Mouse (Mus musculus) skeletal muscle tissue, postnatal 0 days (tissue): ENCODE measurements around the gene Akr1d1. TPM values are rescaled to one million over a fixed set of nuclear protein-coding genes. Genes with fewer than 3 reads are reported as not detected.

ENCODE experiments used
- polyA plus RNA-seq: library from polyadenylated mRNA; unstranded; fragments of >200 nt; fragmentation: Nextera tagmentation; extraction: Ambion mirVana; gene quantifications from 2 replicates; pipeline ENCODE4 v1.2.1, GENCODE M21; 2015

The Akr1d1 gene
- 0.05 and 0.32 TPM in 2 replicates for polyA plus RNA-seq

DNA sequence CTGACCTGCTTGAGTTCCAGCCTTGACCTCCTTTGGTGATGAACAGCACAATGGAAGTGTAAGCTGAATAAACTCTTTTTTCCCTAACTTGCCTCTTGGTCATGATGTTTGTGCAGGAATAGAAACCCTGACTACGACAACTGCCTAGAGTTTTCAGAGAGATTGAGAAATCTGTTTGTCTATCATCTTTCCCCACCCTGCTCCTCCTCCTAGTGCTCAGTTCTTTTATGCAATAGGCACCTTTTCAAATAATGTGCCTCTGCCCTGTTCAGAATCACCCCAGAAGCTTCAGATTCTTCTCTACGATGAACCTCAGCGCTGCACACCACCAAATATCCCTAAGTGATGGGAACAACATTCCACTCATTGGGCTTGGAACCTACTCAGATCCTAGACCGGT, at the start of gene Akr1d1:
Gene Akr1d1, plus strand, starts transcription at position 234 of the 400 bp plus-strand sequence.

Other genes with a start within 250 kb of the Akr1d1 start
- gene Dgki, start 230.0 kb upstream of the Akr1d1 start, polyA plus RNA-seq = 0.36 and 0.45 TPM in 2 replicates
- 8.2 and 8.7 TPM in 2 replicates for gene Creb3l2, start 88.0 kb upstream of the Akr1d1 start, polyA plus RNA-seq